Mouse (Mus musculus): ENCODE measurements around the gene Rnaseh2a.

- TF ChIP-seq ZC3H11A (IDR thresholded peaks at IDR 0.05; ENCODE audit: borderline replicate concordance, low read depth, low read length): no peak
- TF ChIP-seq ZNF384 (IDR thresholded peaks at IDR 0.05; ENCODE audit: low read depth, low read length): no peak
- TF ChIP-seq CHD2 (IDR thresholded peaks at IDR 0.05; ENCODE audit: low read depth, low read length): no peak
Observed at GRCm38 (mm10) chr8:84912391-84912790, 57.2 kb downstream of the Rnaseh2a start.

Data from ES-E14 (cell line).